Mouse (Mus musculus): Measurements from ENCODE around the gene Defb3. TPM values are rescaled to one million over a fixed set of nuclear protein-coding genes. Genes with fewer than 3 reads are reported as not detected.

Gene Defb3
- not detected in 2 replicates for polyA plus RNA-seq (2015; fragmentation: Nextera tagmentation; extraction: Ambion mirVana)

GRCm38 (mm10) chr8:19293060-19293459 lies at the start of gene Defb3:
Gene Defb3 (plus strand): TSS chr8:19293360.

GRCm38 (mm10) chr8:19247280-19247679 lies 45.9 kb upstream of the Defb3 start, which contains the start of gene Defb5:
Gene Defb5 (plus strand): TSS chr8:19247580.

Other genes starting within 250 kb of the Defb3 start
- not detected in 2 replicates for gene Defb39, start 228.6 kb upstream of the Defb3 start, polyA plus RNA-seq (2015; fragmentation: Nextera tagmentation; extraction: Ambion mirVana)
- gene Defb12, start 178.5 kb upstream of the Defb3 start, polyA plus RNA-seq (2015; fragmentation: Nextera tagmentation; extraction: Ambion mirVana), result 0.18 TPM in 1 of 2 replicates, not detected in the other
- not detected in 2 replicates for gene Defb34, start 169.6 kb upstream of the Defb3 start, polyA plus RNA-seq (2015; fragmentation: Nextera tagmentation; extraction: Ambion mirVana)
- gene Gm45826, start 152.6 kb upstream of the Defb3 start, polyA plus RNA-seq (2015; fragmentation: Nextera tagmentation; extraction: Ambion mirVana), result not detected in 2 replicates
- gene Defb14, start 99.0 kb upstream of the Defb3 start, polyA plus RNA-seq (2015; fragmentation: Nextera tagmentation; extraction: Ambion mirVana), result 1.5 and 2.5 TPM in 2 replicates
- 0.43 TPM in 1 of 2 replicates, not detected in the other for gene Defb4, start 94.7 kb upstream of the Defb3 start, polyA plus RNA-seq (2015; fragmentation: Nextera tagmentation; extraction: Ambion mirVana)
- not detected in 2 replicates for gene Defb6, start 67.9 kb upstream of the Defb3 start, polyA plus RNA-seq (2015; fragmentation: Nextera tagmentation; extraction: Ambion mirVana)
- not detected in 2 replicates for gene Defb46, start 53.4 kb upstream of the Defb3 start, polyA plus RNA-seq (2015; fragmentation: Nextera tagmentation; extraction: Ambion mirVana)
- gene Defb5, start 45.8 kb upstream of the Defb3 start, polyA plus RNA-seq (2015; fragmentation: Nextera tagmentation; extraction: Ambion mirVana), result not detected in 2 replicates
- not detected in 2 replicates for gene Defb8, start 154.2 kb downstream of the Defb3 start, polyA plus RNA-seq (2015; fragmentation: Nextera tagmentation; extraction: Ambion mirVana)
- not detected in 2 replicates for gene Defb7, start 201.7 kb downstream of the Defb3 start, polyA plus RNA-seq (2015; fragmentation: Nextera tagmentation; extraction: Ambion mirVana)